Comparison of ENCODE assay signal across 8 mouse cellular contexts in the genomic region with DNA sequence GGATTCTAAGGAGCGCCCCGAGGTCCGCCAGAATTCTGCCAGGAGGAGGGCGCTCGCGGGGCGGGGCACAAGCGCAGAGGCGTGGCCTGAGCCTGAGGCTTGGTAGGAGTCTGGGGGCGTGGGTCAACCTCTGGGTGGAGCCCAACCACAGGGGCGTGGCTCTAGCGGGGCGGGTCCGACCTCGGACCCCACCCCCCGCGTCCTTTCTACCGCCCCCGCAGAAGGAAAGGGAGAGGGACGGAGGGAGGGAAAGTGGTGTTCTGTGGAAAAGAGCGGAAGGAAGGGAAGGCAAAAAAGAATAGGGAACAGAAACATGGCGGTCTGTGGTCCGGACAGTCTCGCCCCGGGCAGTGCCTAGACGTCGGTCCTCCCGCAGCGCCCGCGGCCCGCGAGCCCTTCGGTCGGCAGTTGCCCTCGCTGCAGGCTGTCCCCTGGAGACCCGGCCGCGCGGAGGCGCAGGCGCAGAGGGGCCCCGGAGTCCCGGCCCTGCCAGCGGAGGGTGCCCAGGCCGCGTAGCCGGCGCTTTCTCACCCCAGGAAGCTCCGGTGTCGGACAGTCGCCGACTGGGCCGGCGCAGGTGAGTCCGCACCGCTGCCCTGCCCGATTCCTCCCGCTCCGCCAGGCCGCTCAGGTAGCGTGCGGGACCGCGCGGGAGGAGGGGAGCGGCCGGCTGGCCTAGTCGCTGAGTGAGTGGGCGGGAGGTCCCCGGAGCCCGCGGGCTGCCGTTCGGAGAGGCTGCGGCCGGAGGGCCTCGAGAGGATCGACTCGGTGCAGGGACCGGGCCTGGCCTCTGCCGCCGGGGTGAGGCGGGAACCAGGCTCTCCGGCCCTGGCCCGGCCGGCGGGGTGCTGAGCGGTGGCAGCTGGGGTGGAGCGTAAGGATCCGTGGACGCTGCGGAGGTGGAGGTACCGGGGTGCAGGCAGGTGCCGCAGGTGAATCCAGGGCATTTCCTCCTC. TPM values are rescaled to one million over a fixed set of nuclear protein-coding genes. Genes with fewer than 3 reads are reported as not detected.
DNase-seq lines count a peak whose midpoint lies in the region; ATAC-seq and TF ChIP-seq lines count a peak whose summit lies in the region.

A gene (plus strand): TSS at position 220 of the 956 bp plus-strand sequence.

- H3K36me3 ChIP-seq in heart, embryonic 11.5 days (ENCODE audit: control insufficient read depth, insufficient read depth, low read length) = no peaks in the 10 kb centered on the region
- H3K36me3 ChIP-seq in kidney, embryonic 16.5 days (ENCODE audit: insufficient read depth, low read length) = no peaks in the 10 kb centered on the region
- no peaks in the 10 kb centered on the region for H3K36me3 ChIP-seq in liver, adult 2 months (ENCODE audit: control insufficient read depth, insufficient read depth, low read length)
- H3K36me3 ChIP-seq in myocyte (ENCODE audit: control insufficient read depth, insufficient read depth) = no peaks in the 10 kb centered on the region
- H3K36me3 ChIP-seq in splenic B cell, adult 2 months (ENCODE audit: control insufficient read depth, insufficient read depth, low read length, poor library complexity, severe bottlenecking) = no peaks in the 10 kb centered on the region

- H3ac ChIP-seq in myocyte (ENCODE audit: control insufficient read depth, insufficient read length) = peak within 1 kb of the TSS; percentile 76

- no peaks in the 10 kb centered on the region for H3K27me3 ChIP-seq in heart, embryonic 11.5 days (ENCODE audit: control insufficient read depth, insufficient read depth, low read length)
- H3K27me3 ChIP-seq in kidney, embryonic 16.5 days (ENCODE audit: insufficient read depth, low read length) = no peaks in the 10 kb centered on the region
- no peaks in the 10 kb centered on the region for H3K27me3 ChIP-seq in liver, adult 2 months (ENCODE audit: control insufficient read depth, insufficient read depth, low read length)
- no peaks in the 10 kb centered on the region for H3K27me3 ChIP-seq in myocyte (ENCODE audit: control insufficient read depth, insufficient read depth, insufficient read length)
- H3K27me3 ChIP-seq in splenic B cell, adult 2 months (ENCODE audit: control insufficient read depth, insufficient read depth, low read length, poor library complexity, severe bottlenecking) = no peaks in the 10 kb centered on the region

- peaks cover 19% of the 10 kb centered on the region for H3K79me2 ChIP-seq in liver, adult 2 months (ENCODE audit: control insufficient read depth, insufficient read depth, low read length)
- H3K79me2 ChIP-seq in myocyte (ENCODE audit: control insufficient read depth, insufficient read depth) = peaks cover 46% of the 10 kb centered on the region

- peaks cover 9% of the 10 kb centered on the region for H3K4me1 ChIP-seq in heart, embryonic 11.5 days (ENCODE audit: control insufficient read depth, insufficient read depth, low read length)
- H3K4me1 ChIP-seq in kidney, embryonic 16.5 days (ENCODE audit: insufficient read depth, low read length) = peaks cover 13% of the 10 kb centered on the region
- H3K4me1 ChIP-seq in liver, adult 2 months (ENCODE audit: control insufficient read depth, insufficient read depth, low read length) = peaks cover 10% of the 10 kb centered on the region; the same call in 1 of the 2 replicates

- WGBS in heart, embryonic 11.5 days (ENCODE audit: insufficient replicate concordance) = under 1% methylated on average over 79 of the region's 95 CpGs
- WGBS in kidney, embryonic 16.5 days = under 1% methylated on average over 92 of the region's 95 CpGs
- WGBS in liver, adult 2 months = under 1% methylated on average over 95 of the region's 95 CpGs

- H3K27ac ChIP-seq in heart, embryonic 11.5 days (ENCODE audit: low read depth, low read length) = peak within 1 kb of the TSS; percentile 87
- H3K27ac ChIP-seq in kidney, embryonic 16.5 days (ENCODE audit: low read length) = peak within 1 kb of the TSS; percentile 90
- H3K27ac ChIP-seq in liver, adult 2 months (replicated peaks; ENCODE audit: insufficient read depth, low read depth, low read length) = peak within 1 kb of the TSS; percentile 93

- peak; percentile 92 to 93 for DNase-seq in B cell, adult 2 months
- peak; percentile 97 for DNase-seq in brain, adult 2 months (ENCODE audit: low read depth, low spot score)
- DNase-seq in liver, adult 2 months (ENCODE audit: extremely low read depth, low read depth, low spot score) = peak; percentile 88
- DNase-seq in splenic B cell, adult 2 months (ENCODE audit: low read depth, low spot score) = peak; percentile 91

- no peaks in the 10 kb centered on the region for H3K9me3 ChIP-seq in heart, embryonic 11.5 days (replicated peaks; ENCODE audit: control insufficient read depth, low read length)
- H3K9me3 ChIP-seq in kidney, embryonic 16.5 days (ENCODE audit: low read length) = no peaks in the 10 kb centered on the region

- TF ChIP-seq CTCF in liver, adult 2 months (IDR thresholded peaks at IDR 0.05; ENCODE audit: low read depth, low read length) = no peak

- peak within 1 kb of the TSS; percentile 99 for H3K4me3 ChIP-seq in heart, embryonic 11.5 days (ENCODE audit: low read depth, low read length)
- peak within 1 kb of the TSS; percentile 99 for H3K4me3 ChIP-seq in kidney, embryonic 16.5 days (ENCODE audit: low read length)
- H3K4me3 ChIP-seq in liver, adult 2 months (ENCODE audit: insufficient read depth, low read depth, low read length) = peak within 1 kb of the TSS; percentile 79
- peak within 1 kb of the TSS; percentile 63 for H3K4me3 ChIP-seq in myocyte

- peak within 1 kb of the TSS; percentile 98 for H3K9ac ChIP-seq in heart, embryonic 11.5 days (ENCODE audit: low read depth, low read length)
- H3K9ac ChIP-seq in kidney, embryonic 16.5 days (replicated peaks; ENCODE audit: low read length) = peak within 1 kb of the TSS; percentile 98
- H3K9ac ChIP-seq in liver, adult 2 months (ENCODE audit: low read depth, low read length) = peak within 1 kb of the TSS; percentile 90

- TF ChIP-seq POLR2A in liver, adult 2 months (IDR thresholded peaks at IDR 0.05; ENCODE audit: extremely low read depth, insufficient read depth, low read length) = peak; percentile 75
- TF ChIP-seq POLR2A in myocyte (IDR thresholded peaks at IDR 0.05; ENCODE audit: insufficient read length, low read depth) = peak; percentile 63

- peak; percentile 92 for ATAC-seq in erythroblast, adult 5-6 weeks (replicated peaks; ENCODE audit: low FRiP score, poor library complexity, severe bottlenecking)
- peak; percentile 99 for ATAC-seq in heart, embryonic 11.5 days (replicated peaks; ENCODE audit: insufficient number of reproducible peaks, low FRiP score, low TSS enrichment)
- ATAC-seq in kidney, embryonic 16.5 days (ENCODE audit: low FRiP score, low TSS enrichment) = peak; percentile 97

- H3K4me2 ChIP-seq in heart, embryonic 11.5 days = peak within 1 kb of the TSS; percentile 91
- H3K4me2 ChIP-seq in kidney, embryonic 16.5 days (replicated peaks; ENCODE audit: low read depth, low read length) = peak within 1 kb of the TSS; percentile 87
- peak within 1 kb of the TSS; percentile 98 for H3K4me2 ChIP-seq in myocyte (ENCODE audit: low read depth)

TF ChIP-seq in myocyte, 11 proteins besides CTCF, POLR2A, EP300 and RAD21:
- TF ChIP-seq E2F4 (IDR thresholded peaks at IDR 0.05; ENCODE audit: insufficient read depth) (no peak), TCF12 (IDR thresholded peaks at IDR 0.05; ENCODE audit: insufficient read depth, poor library complexity, severe bottlenecking) (no peak), MYOD1 (IDR thresholded peaks at IDR 0.05; ENCODE audit: control insufficient read depth in 1 of 3, insufficient read length in 2 of 3, low read depth in 2 of 3) (peak in 1 of 3 experiments; percentile 13), MYOG (IDR thresholded peaks at IDR 0.05; ENCODE audit: control insufficient read depth in 1 of 3, insufficient read depth in 1 of 3, insufficient read length in 2 of 3, low read depth in 2 of 3) (peak in 1 of 3 experiments; percentile 5), SRF (IDR thresholded peaks at IDR 0.05; ENCODE audit: control insufficient read depth, insufficient read length, low read depth) (no peak), REST (IDR thresholded peaks at IDR 0.05; ENCODE audit: insufficient read depth, insufficient read length) (no peak), CEBPB (IDR thresholded peaks at IDR 0.05; ENCODE audit: insufficient read depth, poor library complexity, severe bottlenecking) (no peak), POLR2AphosphoS2 (IDR thresholded peaks at IDR 0.05; ENCODE audit: insufficient read length, low read depth) (peak; percentile 77), MAX (IDR thresholded peaks at IDR 0.05; ENCODE audit: low read depth) (no peak), TCF3 (IDR thresholded peaks at IDR 0.05; ENCODE audit: insufficient read length, low read depth) (no peak), USF1 (IDR thresholded peaks at IDR 0.05; ENCODE audit: low read depth) (no peak)

RNA-seq across cellular contexts. Expression of the gene that starts here (rescaled TPM):
- total RNA-seq in erythroblast, adult 5-6 weeks (2015; ENCODE audit: low replicate concordance) = 5.2 and 7.5 TPM in 2 replicates
- total RNA-seq in erythroblast, adult 5-6 weeks (2017; ENCODE audit: low replicate concordance) = 5.5 and 6.6 TPM in 2 replicates
- 5.5 and 8.3 TPM in 2 replicates for polyA plus RNA-seq in heart, embryonic 11.5 days (2014; fragmentation: Nextera tagmentation; extraction: Ambion mirVana)
- 6.5 and 7.6 TPM in 2 replicates for polyA plus RNA-seq in kidney, embryonic 16.5 days (2015; fragmentation: Nextera tagmentation; extraction: Ambion mirVana)
- total RNA-seq in liver, adult 2 months (2014; rRNA removed) = 18.9 and 19.0 TPM in 2 replicates
- polyA plus RNA-seq in liver, adult 2 months (2012; rRNA removed) = 2.7 and 2.8 TPM in 2 replicates
- 2.5 TPM for polyA plus RNA-seq in myocyte (2012; fragmentation: generic; extraction: Trizol)

Comparison
In these comparisons a context has a peak if more than half of its experiments do, and no peak if none do; other contexts are left out.
1. Peak in every context shown above with its lines: DNase-seq, ATAC-seq, H3K4me3 ChIP-seq and H3K27ac ChIP-seq.